Mouse (Mus musculus) embryonic fibroblast, embryonic 13.5 days (primary cell): ENCODE measurements around the gene Selp.

Experiments used
- CTCF ChIP-seq: IDR thresholded peaks from 2 replicates; pipeline ENCODE4 v1.5.1; 2011; ENCODE audit warnings: mild to moderate bottlenecking, control low read depth, low read length, moderate library complexity, borderline replicate concordance; ENCODE audit not compliant: insufficient read depth
- POLR2A ChIP-seq: IDR thresholded peaks from 2 replicates; pipeline ENCODE4 v1.6.1; 2011; ENCODE audit warnings: low read depth, mild to moderate bottlenecking, control low read depth, low read length, moderate library complexity

DNA sequence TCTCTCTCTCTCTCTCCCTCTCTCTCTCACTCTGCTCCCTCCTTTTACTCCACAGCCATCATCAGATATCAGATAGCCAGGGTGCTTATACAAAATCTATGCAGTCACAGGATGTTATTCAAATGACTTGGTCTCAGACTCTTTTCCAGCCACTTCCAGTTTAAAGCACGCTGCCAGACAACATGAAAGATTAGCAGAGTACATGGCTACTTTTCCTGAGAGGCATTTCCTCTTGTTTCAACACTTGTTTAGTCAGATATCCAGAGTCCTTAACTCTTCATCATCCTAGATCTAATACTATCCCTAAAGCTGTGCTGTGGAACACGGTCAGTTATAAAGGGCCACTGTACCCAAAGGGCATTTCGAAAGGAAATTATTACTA lies 5.7 kb downstream of the Selp start:
- TF ChIP-seq CTCF: no peak
- TF ChIP-seq POLR2A: no peak
